Mouse (Mus musculus) left cerebral cortex, adult 18-20 months (tissue): ENCODE measurements around the gene Fat1. TPM values are rescaled to one million over a fixed set of nuclear protein-coding genes. Genes with fewer than 3 reads are reported as not detected.

Source experiments
- DNase-seq, 2 experiments: peaks; one replicate each; pipeline ENCODE4 v3.0.0; 2021 to 2022; ENCODE audit warnings: low spot score in 2 of 2, mixed read lengths in 1 of 2
- total RNA-seq, 2 experiments: library from RNA; stranded (reverse); gene quantifications; 2 replicates each; pipeline ENCODE4 v1.2.3; 2021

Fat1 gene
- total RNA-seq, 2 experiments from 2014 or later, result 28.5 to 30.1 TPM

DNA sequence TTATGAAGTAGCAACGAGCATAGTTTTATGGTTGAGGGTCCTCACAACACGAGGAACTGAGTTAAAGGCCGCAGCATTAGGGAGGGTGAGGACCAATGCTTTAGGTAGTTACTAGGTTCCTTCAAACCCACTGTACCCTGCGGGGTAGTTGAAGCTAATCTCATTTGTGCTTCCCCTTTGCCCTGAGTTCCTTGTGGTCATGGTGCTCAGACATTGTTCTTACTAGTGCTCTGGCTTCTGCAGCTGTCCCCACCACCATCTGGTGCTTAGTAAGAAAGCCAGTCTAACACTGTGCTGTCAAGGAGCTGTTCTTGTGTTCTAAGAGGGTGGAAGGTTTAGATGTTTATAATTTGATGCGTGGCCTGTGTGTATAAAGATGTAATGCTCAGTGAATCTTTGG, 25.7 kb downstream of the Fat1 start:
- no peak for DNase-seq

- no peak for DNase-seq
Measured at GRCm38 (mm10) chr8:44961492-44961891, 26.2 kb downstream of the Fat1 start.

DNA sequence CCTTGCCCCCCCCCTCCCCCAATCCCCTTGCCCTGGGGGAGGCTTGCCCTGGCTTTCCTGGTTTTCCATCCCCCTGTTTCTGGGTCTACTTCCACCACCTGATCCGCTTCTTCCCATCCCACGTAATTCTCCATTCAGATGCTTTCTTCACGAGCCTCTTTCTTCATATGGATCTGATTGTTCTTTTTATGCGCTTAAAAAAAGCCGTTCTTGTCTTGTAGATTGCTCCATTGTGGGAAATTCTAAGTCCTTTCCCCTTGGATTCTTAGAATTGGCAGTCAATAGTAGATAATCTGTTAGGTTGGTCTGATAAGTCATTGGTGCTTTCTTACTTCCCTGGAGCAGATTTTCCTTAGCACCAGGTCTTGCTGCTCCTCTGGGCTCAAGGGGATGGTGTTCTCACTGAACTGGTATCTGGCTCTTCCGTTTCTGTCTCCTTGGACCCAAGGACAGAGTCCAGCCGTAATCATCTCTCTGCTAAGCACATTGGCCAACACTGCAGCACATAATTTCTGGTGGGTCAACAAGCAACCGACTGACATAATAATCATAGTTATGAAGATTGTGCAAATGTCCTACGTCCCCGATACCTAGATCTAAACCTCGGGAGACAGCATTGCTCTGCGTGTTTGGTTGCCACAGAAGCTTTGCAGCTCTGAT, 27.5 kb downstream of the Fat1 start:
- no peak for DNase-seq

- no peak for DNase-seq
Measured at GRCm38 (mm10) chr8:44967521-44968039, 32.3 kb downstream of the Fat1 start.

- no peak for DNase-seq
Measured at GRCm38 (mm10) chr8:44970093-44970492, 34.8 kb downstream of the Fat1 start.

DNA sequence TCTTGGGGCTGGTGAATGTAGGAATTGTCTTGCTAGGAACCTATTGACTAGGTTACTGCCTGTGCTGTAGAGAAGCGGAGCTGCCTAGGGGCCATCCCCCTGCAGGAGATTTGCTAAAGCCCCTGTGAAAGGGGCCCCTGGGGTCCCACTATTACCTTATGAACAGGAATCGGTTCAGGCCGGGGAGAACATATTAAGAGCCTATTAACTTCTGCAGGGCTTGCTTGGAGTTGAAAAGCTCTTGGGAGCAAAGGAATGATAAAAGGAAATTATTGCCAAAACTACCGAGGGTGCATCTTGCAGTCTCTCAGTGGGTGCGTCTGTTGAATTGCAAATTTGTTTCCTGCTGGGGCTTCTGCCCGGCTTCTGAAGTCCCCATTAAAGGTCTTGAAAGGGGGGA, 36.1 kb downstream of the Fat1 start:
- DNase-seq, result no peak

DNA sequence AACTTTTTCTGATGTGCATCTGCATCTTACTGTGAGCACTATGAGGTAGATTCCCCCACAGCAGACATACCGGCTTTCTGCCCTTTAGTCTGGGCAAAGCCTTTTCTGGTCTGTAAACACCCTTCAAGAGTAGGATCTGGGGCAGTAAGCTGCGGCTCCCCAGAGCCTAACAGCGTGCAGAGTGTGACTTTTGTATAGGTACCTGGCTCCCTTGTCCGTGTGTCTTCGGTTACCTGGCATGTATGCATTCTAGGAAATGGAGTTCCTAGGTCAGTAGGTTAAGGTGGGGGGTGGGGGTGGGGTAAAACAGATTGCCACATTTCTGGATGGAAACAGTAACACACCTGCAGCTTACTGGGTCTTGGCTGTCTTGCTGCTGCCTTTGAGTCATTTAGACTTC, 36.7 kb downstream of the Fat1 start:
- DNase-seq, result no peak

- DNase-seq, result no peak
Measured at GRCm38 (mm10) chr8:44975113-44975512, 39.9 kb downstream of the Fat1 start.

GRCm38 (mm10) chr8:44975654-44976053, 40.4 kb downstream of the Fat1 start:
- no peak for DNase-seq

DNA sequence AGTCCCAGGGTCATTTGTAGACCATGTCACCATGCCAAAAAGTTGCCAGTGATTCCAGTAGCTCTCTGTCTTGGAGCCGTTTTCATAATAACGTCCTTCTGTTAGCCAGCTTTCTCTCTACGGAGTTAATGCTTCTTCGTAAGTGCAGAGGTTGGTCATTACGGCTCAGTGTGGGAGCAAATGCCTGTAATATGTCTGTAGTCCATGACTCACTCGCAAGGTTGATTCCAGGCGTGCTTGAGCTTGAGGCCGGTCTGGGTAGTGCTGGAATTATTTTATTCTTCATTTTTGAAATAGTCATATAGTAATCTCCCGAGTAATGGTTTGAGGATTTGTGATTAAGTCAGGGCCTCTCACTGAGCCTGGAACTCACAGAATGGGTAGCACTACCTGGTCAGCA, 43.4 kb downstream of the Fat1 start:
- no peak for DNase-seq

- no peak for DNase-seq
Measured at GRCm38 (mm10) chr8:44979245-44979644, 44.0 kb downstream of the Fat1 start.

DNA sequence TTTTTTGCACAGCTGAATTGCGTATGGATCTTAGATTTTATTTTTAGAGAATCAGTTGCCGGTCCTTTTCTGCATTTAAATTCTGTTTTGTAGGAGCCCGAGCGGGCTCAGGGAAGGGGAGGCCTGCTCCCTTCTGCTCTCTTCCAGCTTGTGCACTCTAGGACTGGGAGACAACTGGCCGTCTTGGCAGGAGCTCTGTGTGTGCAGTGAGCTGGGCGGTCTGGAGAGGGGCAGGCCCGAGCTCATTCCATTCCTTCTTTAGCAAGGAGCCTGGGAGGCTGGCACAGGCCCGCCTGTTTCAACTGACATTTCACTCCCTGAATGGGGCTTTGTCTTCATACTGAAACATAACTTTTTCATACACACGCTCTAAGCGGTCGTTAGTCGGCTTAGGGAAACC, 44.8 kb downstream of the Fat1 start:
- peak in 1 of 2 experiments; percentile 10 for DNase-seq

DNA sequence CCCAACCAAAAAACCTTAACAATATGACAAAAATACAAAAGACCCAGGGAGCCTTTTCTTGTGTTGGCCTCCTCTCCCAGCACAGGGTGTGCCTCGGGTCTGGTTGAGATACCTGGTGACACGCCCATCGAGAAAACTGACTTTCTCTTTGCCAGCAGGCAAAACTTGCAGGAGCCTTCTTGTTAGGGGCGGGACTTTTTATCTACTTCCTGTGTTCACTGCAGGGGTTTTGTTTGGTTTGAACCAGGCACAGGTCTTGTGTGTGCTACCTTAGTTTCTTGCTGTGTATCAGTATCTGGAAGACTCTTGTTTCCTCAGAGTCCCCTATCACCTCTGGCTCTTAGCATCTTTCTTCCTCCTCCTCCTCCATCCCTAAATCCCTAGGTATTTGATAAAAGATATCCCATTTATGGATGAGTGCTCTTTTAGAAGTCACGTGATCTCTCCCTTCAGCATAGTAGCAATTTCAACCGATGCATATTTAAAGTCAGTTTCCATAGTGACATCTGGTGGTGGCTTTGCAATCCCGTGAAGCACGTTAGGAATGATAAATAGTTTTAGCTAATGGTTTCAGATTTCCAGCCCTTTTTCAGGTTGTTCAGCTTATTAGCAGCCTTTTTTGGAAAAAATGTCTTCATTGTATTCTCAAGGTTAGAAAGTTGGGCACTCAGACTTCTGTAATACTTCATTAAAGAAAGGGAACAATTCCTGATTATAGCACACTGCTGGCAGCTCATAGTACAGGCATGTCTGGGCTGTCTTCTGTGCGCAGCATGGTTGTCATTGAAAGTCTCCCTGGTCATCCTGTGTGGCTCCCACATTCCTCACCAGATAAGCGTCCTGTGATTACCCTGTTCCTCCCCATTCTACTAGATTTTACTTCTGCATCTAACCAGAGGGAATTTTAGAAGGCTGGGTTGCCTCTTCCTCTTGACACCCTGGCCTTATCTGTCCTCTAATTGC, 50.4 kb downstream of the Fat1 start:
- DNase-seq, result peak; percentile 14 to 34

- DNase-seq, result no peak
Measured at GRCm38 (mm10) chr8:44991700-44992487, 56.6 kb downstream of the Fat1 start.

- DNase-seq, result no peak
Measured at GRCm38 (mm10) chr8:44992664-44993063, 57.4 kb downstream of the Fat1 start.

DNA sequence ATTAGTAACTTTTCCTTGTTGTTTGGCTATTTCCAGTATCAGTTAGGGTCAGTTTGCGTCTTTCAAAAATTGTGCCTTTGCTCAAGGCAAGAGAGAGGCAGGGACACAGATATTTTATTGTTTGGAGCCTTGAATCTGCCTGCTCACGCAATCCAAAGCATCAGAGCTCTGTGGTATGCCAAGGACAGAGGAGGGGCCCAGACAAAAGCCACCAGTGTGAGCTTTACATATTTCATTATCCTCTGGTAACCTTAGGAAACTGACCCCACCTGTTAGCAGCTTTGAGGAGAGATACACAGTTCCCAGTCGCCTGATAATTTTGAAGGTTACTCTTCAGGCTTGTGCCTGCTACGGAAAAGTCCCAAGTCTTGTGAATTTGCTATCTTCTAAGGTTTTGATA, 58.1 kb downstream of the Fat1 start:
- DNase-seq, result no peak

DNA sequence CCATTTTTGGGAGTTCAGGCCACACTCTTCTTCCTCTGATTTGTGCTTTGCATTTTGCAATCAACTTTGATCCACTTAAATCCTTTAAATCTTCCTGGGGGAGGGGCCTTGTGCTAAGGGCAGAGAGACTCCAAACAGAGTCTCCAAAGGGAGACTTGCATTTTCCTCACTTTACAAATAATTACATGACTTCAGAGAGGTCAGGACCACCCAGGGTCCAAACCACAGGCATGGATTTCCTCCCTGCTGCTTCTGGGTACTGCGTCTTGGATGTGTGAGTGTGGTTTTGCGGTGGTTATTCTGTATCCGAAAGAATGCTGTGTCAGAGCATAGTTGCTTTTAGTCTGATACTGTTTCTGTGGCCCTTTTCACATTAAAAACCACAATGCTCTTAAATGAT, 61.2 kb downstream of the Fat1 start:
- no peak for DNase-seq

GRCm38 (mm10) chr8:44997321-44997720, 62.1 kb downstream of the Fat1 start:
- no peak for DNase-seq

GRCm38 (mm10) chr8:44997829-44998228, 62.6 kb downstream of the Fat1 start:
- DNase-seq, result no peak

- no peak for DNase-seq
Measured at GRCm38 (mm10) chr8:44998275-44998674, 63.0 kb downstream of the Fat1 start.

- peak; percentile 27 to 35 for DNase-seq
Measured at GRCm38 (mm10) chr8:44998681-44999277, 63.5 kb downstream of the Fat1 start.
